Mouse (Mus musculus): ENCODE data around the gene Wdr49.

DNA sequence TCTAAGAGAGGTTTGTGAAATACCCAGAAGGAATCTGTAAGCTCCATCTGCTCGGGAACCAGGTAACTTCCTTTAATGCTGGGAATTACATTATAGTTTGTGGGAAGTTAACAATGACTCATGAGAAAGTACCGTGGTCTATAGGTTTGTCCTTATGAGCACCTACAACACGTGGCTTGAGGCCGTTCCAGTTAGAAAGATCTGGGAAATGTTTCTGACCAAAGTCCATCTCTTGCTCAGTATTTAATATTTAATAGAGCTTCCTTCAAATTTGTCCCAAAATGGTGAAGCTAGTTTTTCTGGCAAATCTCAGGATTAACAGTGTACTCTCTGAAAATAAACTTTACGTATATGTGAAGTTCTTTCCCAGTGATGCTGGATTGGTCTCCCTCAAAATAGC lies 177.3 kb downstream of the Wdr49 start:
- TF ChIP-seq CTCF (conservative IDR thresholded peaks at IDR 0.05 in 1 of 2, IDR thresholded peaks at IDR 0.05 in 1 of 2; ENCODE audit: low read depth in 2 of 2, low read length in 2 of 2), result no peak
- no peak for TF ChIP-seq MYC (IDR thresholded peaks at IDR 0.05; ENCODE audit: low read depth, low read length)
- no peak for TF ChIP-seq USF1 (IDR thresholded peaks at IDR 0.05; ENCODE audit: low read depth, low read length)
- TF ChIP-seq NRF1 (IDR thresholded peaks at IDR 0.05; ENCODE audit: low read depth, low read length), result no peak
- TF ChIP-seq SIN3A (IDR thresholded peaks at IDR 0.05; ENCODE audit: low read length), result no peak
